Mouse (Mus musculus) limb, embryonic 13.5 days (tissue): ENCODE results near the gene Pim1. TPM values are rescaled to one million over a fixed set of nuclear protein-coding genes. Genes with fewer than 3 reads are reported as not detected.

Source experiments
- ATAC-seq: fragments of 200-750 bp; cut with Nextera tagmentation; 2 replicates; pipeline ENCODE4 v1.8.0; 2017; ENCODE audit warnings: low read depth, moderate number of reproducible peaks, moderate TSS enrichment; ENCODE audit not compliant: low FRiP score
- H3K27ac ChIP-seq: fragments of 300-500 bp; sonication (generic); 2 replicates; pipeline ENCODE4 v1.5.1; 2015; ENCODE audit warnings: inconsistent platforms, mild to moderate bottlenecking, moderate library complexity
- H3K27me3 ChIP-seq: fragments of 300-500 bp; sonication (generic); 2 replicates; pipeline ENCODE4 v1.6.1; 2015; ENCODE audit warnings: mild to moderate bottlenecking, inconsistent platforms
- H3K36me3 ChIP-seq: fragments of 300-500 bp; sonication (generic); 2 replicates; pipeline ENCODE4 v1.6.1; 2015; ENCODE audit warnings: inconsistent platforms, mild to moderate bottlenecking, moderate library complexity
- H3K4me1 ChIP-seq: fragments of 300-500 bp; sonication (generic); 2 replicates; pipeline ENCODE4 v1.6.1; 2015; ENCODE audit warnings: inconsistent platforms
- H3K4me2 ChIP-seq: fragments of 300-500 bp; sonication (generic); replicated peaks from 2 replicates; pipeline ENCODE4 v1.6.1; 2015; ENCODE audit warnings: inconsistent platforms, mild to moderate bottlenecking, moderate library complexity
- H3K4me3 ChIP-seq: fragments of 300-500 bp; sonication (generic); 2 replicates; pipeline ENCODE4 v1.5.1; 2015; ENCODE audit warnings: moderate library complexity, mild to moderate bottlenecking, inconsistent platforms
- H3K9ac ChIP-seq: fragments of 300-500 bp; sonication (generic); 2 replicates; pipeline ENCODE4 v1.6.1; 2015; ENCODE audit warnings: mild to moderate bottlenecking, inconsistent platforms
- H3K9me3 ChIP-seq: fragments of 300-500 bp; sonication (generic); 2 replicates; pipeline ENCODE4 v1.6.1; 2016; ENCODE audit warnings: inconsistent platforms
- WGBS: fragments of 180-500 bp; shearing (Covaris S2); methylation state at CpG from one replicate; pipeline ENCODE4 v1.1.7; 2015; 5-methylcytosine and 5-hydroxymethylcytosine counted together
- polyA plus RNA-seq: library from polyadenylated mRNA; unstranded; fragments of >200 nt; fragmentation: Nextera tagmentation; extraction: Ambion mirVana; gene quantifications from 2 replicates; pipeline ENCODE4 v1.2.1, GENCODE M21; 2015

The Pim1 gene
- polyA plus RNA-seq, 1 experiment from 2014 or later, result 18.9 TPM

DNA sequence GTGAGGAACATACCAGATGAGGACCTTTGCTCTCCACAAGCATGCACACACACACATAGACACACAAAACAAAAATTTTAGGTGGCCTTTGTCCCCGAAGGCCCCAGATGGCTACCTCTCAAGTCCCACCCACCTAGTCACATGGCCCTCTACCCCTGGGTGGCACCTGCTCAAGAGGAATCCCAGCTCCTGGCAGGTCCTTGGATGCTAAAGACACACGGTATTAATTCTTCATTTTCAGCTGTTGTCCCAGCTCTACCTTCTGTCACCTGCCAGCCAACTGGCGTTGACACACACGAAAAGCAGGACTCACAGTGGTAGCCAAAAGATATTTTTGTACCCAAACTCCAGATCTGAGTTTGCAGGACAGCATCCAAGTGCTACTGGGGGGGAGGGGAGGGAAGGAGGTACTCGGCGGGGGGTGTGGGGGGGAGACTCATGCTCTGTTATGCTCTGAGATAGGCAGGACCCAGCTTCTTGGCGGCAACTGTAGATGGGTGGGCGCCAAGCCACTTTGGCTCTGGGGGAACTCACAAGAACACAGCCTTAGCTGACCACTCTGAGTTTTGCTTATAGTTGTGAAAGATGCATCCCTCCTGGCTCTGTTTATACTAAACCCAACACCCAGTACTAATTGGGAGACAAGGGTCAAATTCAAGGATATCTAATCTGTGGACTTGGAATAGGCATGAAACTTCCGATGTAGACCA, 35.0 kb upstream of the Pim1 start:
- peaks cover 55% of the 10 kb centered on the region for H3K4me1 ChIP-seq
- 78% methylated on average over 9 of the region's 9 CpGs for WGBS

DNA sequence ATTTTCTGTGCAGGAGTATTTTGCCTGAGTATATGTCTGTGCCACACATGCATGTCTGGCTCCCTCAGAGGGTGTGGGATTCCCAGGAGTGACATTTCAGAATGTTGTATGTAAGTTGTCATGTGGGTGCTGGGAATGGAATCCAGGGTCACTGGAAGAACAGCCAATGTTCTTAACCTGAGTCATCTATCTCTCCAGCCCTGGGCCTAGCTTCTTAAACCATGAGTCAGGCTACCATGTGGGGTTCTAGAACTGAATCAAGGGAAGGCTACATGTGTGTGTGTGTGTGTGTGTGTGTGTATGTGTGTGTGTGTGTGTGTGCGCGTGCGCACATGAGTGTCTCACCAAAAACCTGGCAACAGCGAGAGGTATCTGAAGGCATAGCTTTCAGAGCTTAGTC, 34.1 kb upstream of the Pim1 start:
- H3K27ac ChIP-seq, result no peak overlapping the region
- WGBS, result 97% methylated on average over 4 of the region's 4 CpGs

More for the DNA sequence above, 35.0 kb upstream of the Pim1 start:
- ATAC-seq, result no peak
- Histone ChIP-seq H3K36me3 (no peaks in the 10 kb centered on the region), H3K4me3 (no peak overlapping the region), H3K9ac (no peak overlapping the region), H3K27ac (no peak overlapping the region), H3K9me3 (peaks cover 4% of the 10 kb centered on the region; the same call in 1 of the 2 replicates), H3K27me3 (no peaks in the 10 kb centered on the region), H3K4me2 (no peak overlapping the region)

DNA sequence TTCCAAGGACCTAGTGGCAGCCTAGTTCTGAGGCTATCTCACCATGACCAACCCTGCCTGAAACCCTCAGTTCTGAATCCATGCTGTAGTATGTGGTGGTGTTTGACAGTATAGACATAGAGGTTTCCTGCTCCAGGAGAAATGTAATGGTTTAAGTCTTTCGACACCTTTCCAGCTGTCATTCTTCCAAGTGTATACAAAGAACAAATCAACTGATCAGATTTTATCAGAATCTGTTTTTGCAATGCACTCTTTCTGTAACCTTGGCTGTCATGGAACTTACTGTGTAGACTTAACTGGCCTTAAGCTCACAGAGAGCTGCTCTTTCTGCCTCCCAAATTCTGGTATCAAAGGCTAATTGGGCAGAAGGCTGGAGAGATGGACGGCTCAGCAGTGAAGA, 33.6 kb upstream of the Pim1 start:
- no peak for ATAC-seq
- Histone ChIP-seq H3K9me3 (peaks cover 4% of the 10 kb centered on the region; the same call in 1 of the 2 replicates), H3K27me3 (no peaks in the 10 kb centered on the region), H3K4me2 (no peak overlapping the region), H3K4me1 (peaks cover 41% of the 10 kb centered on the region), H3K9ac (no peak overlapping the region; the same call in 1 of the 2 replicates), H3K4me3 (no peak overlapping the region), H3K27ac (peak overlapping the region; percentile 69; the same call in 1 of the 2 replicates), H3K36me3 (no peaks in the 10 kb centered on the region)
- 63% methylated on average over 2 of the region's 2 CpGs for WGBS

More for the DNA sequence above, 34.1 kb upstream of the Pim1 start:
- H3K27me3 ChIP-seq, result no peaks in the 10 kb centered on the region
- H3K9me3 ChIP-seq, result peaks cover 4% of the 10 kb centered on the region; the same call in 1 of the 2 replicates
- peaks cover 46% of the 10 kb centered on the region for H3K4me1 ChIP-seq
- ATAC-seq, result no peak
- H3K4me2 ChIP-seq, result no peak overlapping the region
- no peaks in the 10 kb centered on the region for H3K36me3 ChIP-seq
- H3K9ac ChIP-seq, result no peak overlapping the region
- no peak overlapping the region for H3K4me3 ChIP-seq

DNA sequence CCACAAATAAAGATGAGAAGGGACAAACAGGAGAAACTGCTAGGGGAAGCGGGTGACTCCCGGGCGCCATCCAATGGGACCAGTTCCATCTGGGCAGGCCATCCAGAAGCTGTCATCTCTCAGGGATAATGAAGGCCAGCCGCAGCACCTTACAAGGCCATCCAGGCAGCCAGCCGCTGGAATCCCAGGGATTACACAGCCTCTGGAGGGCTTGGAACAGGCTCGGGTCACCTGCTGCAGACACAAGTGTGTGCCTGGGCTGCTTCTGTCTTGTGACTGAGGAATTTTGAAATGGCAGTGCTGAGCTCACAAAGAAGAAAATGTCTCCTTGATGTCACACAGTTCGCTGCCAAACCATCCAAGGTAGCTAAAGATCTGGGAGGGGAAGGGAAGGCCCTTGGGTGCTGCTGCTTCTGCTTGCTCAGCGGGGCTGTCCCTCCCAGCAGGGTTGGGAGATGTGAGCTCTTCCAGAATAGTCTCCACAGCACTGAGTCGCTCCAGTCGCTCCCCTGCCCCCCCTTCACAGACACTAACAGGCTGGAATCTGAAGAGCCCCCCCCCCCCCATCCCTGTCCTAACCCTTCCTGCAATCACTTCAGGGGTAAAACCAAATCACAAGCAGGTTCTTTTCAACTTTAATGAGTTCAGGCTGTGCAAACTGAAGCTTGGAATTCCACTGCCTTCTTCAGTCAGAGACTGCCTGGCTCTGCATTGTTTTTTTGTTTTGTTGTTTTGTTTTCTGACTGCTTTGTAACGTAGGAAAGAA, 32.6 kb upstream of the Pim1 start:
- Histone ChIP-seq H3K9me3 (no peaks in the 10 kb centered on the region), H3K27ac (peak overlapping the region; percentile 69), H3K27me3 (no peaks in the 10 kb centered on the region), H3K4me3 (no peak overlapping the region), H3K9ac (peak overlapping the region; percentile 50; the same call in 1 of the 2 replicates), H3K4me1 (peaks cover 41% of the 10 kb centered on the region), H3K4me2 (peak overlapping the region; percentile 7; the same call in 1 of the 2 replicates), H3K36me3 (no peaks in the 10 kb centered on the region)
- ATAC-seq, result 0 out of 2 replicates have a peak, but pooled peaks have one; percentile 25
- 21% methylated on average over 11 of the region's 11 CpGs for WGBS

DNA sequence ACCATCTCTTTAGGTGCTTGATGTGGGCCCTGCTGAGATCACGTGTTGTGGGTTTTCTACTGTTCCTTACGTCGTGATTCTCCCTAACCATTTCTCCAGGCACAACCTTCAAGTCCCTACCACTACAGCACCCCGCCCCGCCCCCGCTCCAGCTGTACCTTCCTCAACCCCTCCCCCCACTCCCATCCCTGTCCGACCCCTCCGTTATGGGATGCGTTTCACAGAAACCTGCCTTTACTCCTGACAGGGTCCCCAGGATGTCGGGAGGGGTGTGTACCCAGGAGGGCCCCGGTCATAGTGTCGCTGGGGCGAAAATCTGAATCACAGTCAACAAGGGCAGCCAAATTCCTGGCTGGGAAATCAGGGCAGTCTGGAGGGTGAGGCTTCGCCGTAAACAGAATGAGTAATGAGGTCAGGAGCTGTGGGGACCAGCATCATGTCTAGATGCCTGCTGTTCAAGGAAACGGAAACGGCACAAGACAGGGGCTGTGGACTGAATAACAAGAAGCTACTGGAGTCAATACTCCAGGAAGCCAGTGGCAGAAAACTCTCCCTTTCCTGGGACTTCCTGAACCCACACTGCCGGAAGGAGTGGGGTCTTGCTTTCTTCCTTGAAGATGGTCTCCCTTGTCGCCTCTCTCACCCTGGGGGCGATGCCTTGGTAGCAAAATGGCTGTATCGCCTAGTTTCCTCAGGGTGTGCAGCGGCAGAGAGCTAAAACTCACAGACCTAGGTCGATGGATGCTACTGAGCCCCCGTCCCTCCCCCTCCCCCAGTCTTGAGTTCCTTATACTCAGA, 31.0 kb upstream of the Pim1 start:
- Histone ChIP-seq H3K9me3 (no peaks in the 10 kb centered on the region), H3K4me3 (peak overlapping the region; percentile 10; the same call in 1 of the 2 replicates), H3K4me1 (peaks cover 53% of the 10 kb centered on the region), H3K9ac (peak overlapping the region; percentile 46), H3K27ac (peak overlapping the region; percentile 67; the same call in 1 of the 2 replicates), H3K36me3 (no peaks in the 10 kb centered on the region), H3K27me3 (no peaks in the 10 kb centered on the region), H3K4me2 (peak overlapping the region; percentile 47)
- 5% methylated on average over 24 of the region's 24 CpGs for WGBS
- no peak for ATAC-seq

DNA sequence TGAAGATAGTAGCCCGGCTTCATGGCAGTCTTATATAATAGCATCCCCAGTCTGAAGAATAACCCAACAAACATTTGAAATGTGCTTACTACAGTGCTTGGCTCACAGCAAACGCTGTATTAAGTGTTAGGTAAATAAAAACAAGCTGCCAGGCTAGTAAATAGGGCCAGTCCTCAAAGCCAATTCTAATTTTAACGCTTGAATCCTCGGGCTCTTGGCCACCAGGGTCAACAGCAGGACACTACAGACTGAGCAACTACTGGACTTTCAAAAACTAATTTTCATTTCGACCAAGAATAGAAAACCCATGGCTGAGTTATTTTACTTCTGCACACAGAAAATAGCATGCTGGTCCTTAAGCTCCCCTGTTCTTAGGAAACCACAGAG, 30.4 kb upstream of the Pim1 start:
- Histone ChIP-seq H3K9ac (peak overlapping the region; percentile 46; the same call in 1 of the 2 replicates), H3K4me2 (peak overlapping the region; percentile 47), H3K27ac (peak overlapping the region; percentile 67; the same call in 1 of the 2 replicates), H3K36me3 (no peaks in the 10 kb centered on the region), H3K27me3 (no peaks in the 10 kb centered on the region), H3K4me1 (peaks cover 59% of the 10 kb centered on the region), H3K9me3 (no peaks in the 10 kb centered on the region), H3K4me3 (no peak overlapping the region)
- WGBS, result 15% methylated on average over 5 of the region's 5 CpGs
- ATAC-seq, result no peak

DNA sequence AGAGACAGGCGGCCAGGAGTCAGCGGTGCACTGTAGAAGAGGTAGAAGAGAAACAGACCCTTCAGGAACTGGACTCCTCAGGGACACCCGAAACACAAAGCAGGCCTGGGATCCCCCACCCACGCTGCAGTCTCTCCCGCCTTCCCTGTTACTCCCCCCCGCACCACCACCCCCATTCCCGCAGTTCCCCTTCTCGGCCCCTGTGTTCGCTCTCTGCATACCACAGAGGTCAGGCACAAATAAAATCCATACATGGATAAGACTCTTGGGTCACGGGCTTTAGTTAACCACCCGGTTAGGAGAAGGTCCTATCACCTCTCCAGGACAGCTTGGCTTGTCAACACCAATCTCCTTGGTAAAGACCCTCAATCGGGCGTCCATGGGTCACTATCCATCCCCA, 26.9 kb upstream of the Pim1 start:
- Histone ChIP-seq H3K36me3 (no peaks in the 10 kb centered on the region), H3K4me2 (peak overlapping the region; percentile 63), H3K9me3 (no peaks in the 10 kb centered on the region), H3K4me3 (peak overlapping the region; percentile 33), H3K27me3 (no peaks in the 10 kb centered on the region), H3K27ac (peak overlapping the region; percentile 92), H3K4me1 (peaks cover 64% of the 10 kb centered on the region), H3K9ac (peak overlapping the region; percentile 59)
- 3% methylated on average over 13 of the region's 13 CpGs for WGBS
- ATAC-seq, result peak; percentile 46

DNA sequence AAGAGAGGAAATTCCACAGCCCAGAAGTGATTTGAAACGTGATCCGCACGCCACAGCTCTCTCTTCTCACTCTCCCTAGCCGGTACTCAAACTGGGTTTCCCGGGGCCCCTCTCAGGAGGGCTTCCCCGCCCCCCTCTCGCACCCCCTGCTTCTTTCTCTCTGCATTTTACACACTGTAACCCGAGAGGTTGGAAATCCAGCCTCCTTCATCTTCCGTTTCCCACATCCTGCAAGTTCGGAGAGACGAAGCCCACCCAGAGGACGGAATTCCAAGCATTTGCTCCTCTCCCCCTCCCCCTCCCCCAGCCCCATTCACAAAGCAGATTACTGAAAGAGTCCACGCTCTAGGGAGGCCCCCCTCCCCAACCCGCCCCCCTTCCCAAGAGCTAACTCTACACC, 26.5 kb upstream of the Pim1 start:
- under 1% methylated on average over 13 of the region's 14 CpGs for WGBS
- Histone ChIP-seq H3K27me3 (no peaks in the 10 kb centered on the region), H3K9me3 (no peaks in the 10 kb centered on the region), H3K9ac (peak overlapping the region; percentile 59), H3K27ac (peak overlapping the region; percentile 92), H3K4me1 (peaks cover 60% of the 10 kb centered on the region), H3K36me3 (no peaks in the 10 kb centered on the region), H3K4me2 (peak overlapping the region; percentile 63), H3K4me3 (peak overlapping the region; percentile 33)
- ATAC-seq, result peak; percentile 91

DNA sequence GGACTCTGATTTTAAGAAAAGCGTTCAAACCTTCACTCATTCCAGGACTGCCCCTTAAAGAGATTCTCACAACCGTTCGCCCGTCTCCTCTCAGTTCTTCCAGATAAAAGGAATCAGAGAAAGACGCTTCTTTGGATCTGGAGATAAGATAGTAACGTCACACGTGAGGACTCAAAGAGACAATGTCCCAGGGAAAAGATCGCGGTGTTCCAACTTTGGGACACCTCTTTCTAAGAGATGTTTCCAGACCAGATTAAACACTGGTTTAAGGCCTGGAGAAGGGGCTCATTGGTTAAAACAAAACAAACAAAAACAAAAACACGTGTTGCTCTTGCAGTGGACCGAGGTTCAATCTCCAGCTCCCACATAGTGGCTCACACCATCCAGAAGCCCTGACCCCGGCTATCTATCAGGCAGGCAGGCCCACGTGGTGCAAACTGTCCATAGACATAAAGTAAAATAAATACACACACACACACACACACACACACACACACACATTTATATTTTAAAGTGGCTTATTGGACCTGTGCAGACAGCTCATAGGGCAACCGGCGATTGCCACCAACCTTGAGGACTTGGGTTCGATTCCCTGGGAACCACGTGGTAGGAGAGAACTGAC, 25.9 kb upstream of the Pim1 start:
- Histone ChIP-seq H3K36me3 (no peaks in the 10 kb centered on the region), H3K4me3 (peak overlapping the region; percentile 33), H3K27me3 (no peaks in the 10 kb centered on the region), H3K9ac (no peak overlapping the region), H3K9me3 (no peaks in the 10 kb centered on the region), H3K4me1 (peaks cover 54% of the 10 kb centered on the region), H3K4me2 (peak overlapping the region; percentile 63), H3K27ac (peak overlapping the region; percentile 92)
- ATAC-seq, result no peak
- WGBS, result 5% methylated on average over 17 of the region's 17 CpGs

DNA sequence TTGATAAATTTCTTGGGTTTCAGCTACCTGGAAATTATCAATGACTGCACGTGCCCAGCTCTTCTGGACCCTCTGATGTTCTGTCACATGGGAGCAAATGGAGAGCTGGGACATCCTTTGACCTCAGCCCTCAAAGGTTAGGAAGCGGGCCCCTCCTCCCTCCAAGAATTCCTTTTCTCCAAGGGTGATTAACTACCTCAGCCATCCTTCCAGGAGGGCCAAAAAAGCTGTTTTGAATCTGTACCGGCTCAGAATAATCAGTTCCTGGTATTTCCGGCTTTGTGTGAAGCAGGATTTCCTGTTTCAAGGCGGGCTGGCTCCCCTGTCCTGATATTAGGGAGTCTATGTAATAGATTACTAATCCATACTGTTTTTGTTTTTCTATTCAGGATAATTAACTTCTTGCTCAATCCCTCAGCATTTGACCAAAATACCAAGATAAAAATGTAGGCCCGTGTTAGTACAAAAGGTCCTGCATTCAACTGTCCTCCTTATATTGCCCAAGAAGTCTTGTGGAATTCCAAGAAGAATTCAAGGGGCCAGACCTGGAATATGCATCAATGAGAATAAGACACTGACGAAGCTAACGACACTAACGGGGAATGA, 25.0 kb upstream of the Pim1 start:
- Histone ChIP-seq H3K4me3 (no peak overlapping the region), H3K4me2 (no peak overlapping the region), H3K27ac (peak overlapping the region; percentile 92; the same call in 1 of the 2 replicates), H3K9me3 (no peaks in the 10 kb centered on the region), H3K9ac (no peak overlapping the region), H3K36me3 (no peaks in the 10 kb centered on the region), H3K4me1 (peaks cover 54% of the 10 kb centered on the region), H3K27me3 (no peaks in the 10 kb centered on the region)
- 19% methylated on average over 9 of the region's 9 CpGs for WGBS
- ATAC-seq, result no peak

DNA sequence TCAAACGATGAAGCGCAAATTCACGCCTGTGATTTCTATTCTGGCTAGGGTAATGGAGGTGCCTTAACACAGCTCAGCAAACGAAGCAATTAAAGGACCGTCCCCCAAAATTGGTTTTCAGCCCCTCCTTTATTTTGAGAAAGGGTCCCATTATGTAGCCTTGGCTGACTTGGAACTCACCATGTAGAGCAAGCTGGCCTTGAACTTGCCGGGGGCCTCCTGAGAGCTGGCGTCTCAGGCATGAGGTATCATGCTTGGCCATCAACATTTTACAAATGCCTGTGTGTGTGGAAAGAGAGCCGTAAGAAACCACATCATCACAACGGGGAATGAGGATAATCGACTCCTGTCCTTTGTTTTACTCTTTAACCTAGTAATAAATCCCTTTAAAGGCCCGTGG, 23.5 kb upstream of the Pim1 start:
- ATAC-seq, result no peak
- H3K9ac ChIP-seq, result no peak overlapping the region
- no peaks in the 10 kb centered on the region; the same call in 1 of the 2 replicates for H3K9me3 ChIP-seq
- H3K27ac ChIP-seq, result peak overlapping the region; percentile 81; the same call in 1 of the 2 replicates
- peak overlapping the region; percentile 33 for H3K4me3 ChIP-seq
- H3K4me1 ChIP-seq, result peaks cover 56% of the 10 kb centered on the region
- no peaks in the 10 kb centered on the region for H3K27me3 ChIP-seq
- no peaks in the 10 kb centered on the region for H3K36me3 ChIP-seq
- 20% methylated on average over 11 of the region's 11 CpGs for WGBS
- peak overlapping the region; percentile 59 for H3K4me2 ChIP-seq
